Mouse (Mus musculus) kidney, adult 9 months (tissue): ENCODE results near the gene Myl6b.

Experiments used
- DNase-seq: peaks from one replicate; pipeline ENCODE4 v3.0.0; 2022

The Myl6b gene

GRCm38 (mm10) chr10:128492633-128493311 lies 5.7 kb downstream of the Myl6b start:
- DNase-seq = peak; percentile 79

DNA sequence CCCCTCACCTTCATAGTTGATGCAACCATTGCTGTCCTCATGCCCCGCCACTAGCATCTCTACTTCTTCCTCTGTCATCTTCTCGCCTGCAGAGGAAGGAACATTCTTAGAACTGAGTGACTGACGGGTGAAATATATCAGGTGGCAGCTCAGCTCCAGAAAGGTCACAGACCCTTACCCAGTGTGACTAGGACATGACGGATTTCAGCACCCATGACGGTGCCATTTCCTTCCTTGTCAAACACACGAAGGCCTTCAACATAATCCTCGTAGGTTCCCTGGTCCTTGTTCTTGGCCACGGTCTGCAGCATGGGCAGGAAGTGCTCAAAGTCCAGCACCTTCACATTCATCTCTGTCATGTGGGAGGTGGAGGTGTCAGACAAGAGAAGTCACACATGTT lies 6.4 kb downstream of the Myl6b start:
- DNase-seq = peak; percentile 40

GRCm38 (mm10) chr10:128491495-128491894 lies 7.0 kb downstream of the Myl6b start:
- DNase-seq = peak; percentile 65

- DNase-seq = no peak
Observed at GRCm38 (mm10) chr10:128490912-128491311, 7.6 kb downstream of the Myl6b start.

GRCm38 (mm10) chr10:128490232-128490631 lies 8.3 kb downstream of the Myl6b start:
- DNase-seq = no peak

DNA sequence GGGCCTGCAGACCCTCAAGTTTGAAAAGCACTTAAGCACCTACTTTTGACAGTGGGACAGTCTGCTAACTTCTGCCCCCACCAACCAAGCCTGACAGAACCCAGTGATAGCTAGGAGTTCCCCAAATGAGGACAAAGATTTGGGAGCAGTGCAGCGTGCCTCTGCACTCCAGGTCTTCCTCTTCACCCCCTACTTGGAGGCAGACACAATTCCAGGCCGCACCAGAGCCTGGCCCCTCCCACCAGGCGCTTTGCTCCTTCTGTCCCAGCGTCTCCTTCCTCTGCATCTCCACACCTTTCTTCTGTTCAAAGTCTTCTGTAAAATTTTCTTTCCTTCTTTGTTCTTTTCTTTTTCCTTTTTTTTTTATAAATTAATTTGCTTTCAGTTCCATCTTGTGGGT lies 8.7 kb downstream of the Myl6b start:
- no peak for DNase-seq

GRCm38 (mm10) chr10:128489380-128489779 lies 9.1 kb downstream of the Myl6b start:
- no peak for DNase-seq

DNA sequence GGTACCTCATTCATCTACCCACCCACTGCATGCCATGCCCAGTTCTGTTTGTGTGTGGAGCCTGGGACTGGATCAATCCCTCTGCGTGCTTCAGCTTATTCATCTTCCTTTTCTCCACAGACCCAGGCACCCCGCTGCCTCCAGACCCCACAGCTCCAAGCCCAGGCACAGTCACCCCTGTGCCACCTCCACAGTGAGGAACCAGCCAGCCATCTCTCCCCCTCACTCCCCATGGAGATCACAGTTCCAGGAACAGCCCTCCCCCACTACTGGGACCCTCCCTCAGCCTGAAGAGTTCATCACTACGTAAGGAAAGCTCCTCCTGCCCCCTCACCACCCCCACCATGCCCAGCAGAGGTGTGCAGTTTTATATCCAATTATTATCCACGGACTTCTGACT lies 9.7 kb downstream of the Myl6b start:
- DNase-seq = no peak

- no peak for DNase-seq
Observed at GRCm38 (mm10) chr10:128487861-128488712, 10.4 kb downstream of the Myl6b start.

GRCm38 (mm10) chr10:128486370-128486769 lies 12.1 kb downstream of the Myl6b start:
- no peak for DNase-seq

DNA sequence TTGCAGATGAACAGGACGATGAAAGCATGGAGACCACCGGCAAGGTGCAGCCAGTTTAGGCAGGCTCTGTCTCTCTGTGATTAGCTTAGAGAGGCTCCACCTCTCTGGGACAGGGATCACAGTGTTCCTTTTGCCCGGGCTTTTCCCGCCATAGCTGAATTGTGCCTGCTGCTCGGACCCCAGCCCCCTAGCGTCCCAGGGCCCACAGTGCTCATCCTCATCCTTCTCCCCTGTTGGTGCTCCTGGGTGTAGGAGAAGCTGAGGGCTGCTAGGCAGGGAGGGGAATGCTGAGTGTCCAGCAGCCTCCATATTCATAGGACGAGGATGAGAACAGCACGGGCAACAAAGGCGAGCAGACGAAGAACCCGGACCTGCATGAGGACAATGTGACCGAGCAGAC lies 24.1 kb downstream of the Myl6b start:
- no peak for DNase-seq

GRCm38 (mm10) chr10:128460270-128460630 lies 38.2 kb downstream of the Myl6b start:
- peak; percentile 20 for DNase-seq

DNA sequence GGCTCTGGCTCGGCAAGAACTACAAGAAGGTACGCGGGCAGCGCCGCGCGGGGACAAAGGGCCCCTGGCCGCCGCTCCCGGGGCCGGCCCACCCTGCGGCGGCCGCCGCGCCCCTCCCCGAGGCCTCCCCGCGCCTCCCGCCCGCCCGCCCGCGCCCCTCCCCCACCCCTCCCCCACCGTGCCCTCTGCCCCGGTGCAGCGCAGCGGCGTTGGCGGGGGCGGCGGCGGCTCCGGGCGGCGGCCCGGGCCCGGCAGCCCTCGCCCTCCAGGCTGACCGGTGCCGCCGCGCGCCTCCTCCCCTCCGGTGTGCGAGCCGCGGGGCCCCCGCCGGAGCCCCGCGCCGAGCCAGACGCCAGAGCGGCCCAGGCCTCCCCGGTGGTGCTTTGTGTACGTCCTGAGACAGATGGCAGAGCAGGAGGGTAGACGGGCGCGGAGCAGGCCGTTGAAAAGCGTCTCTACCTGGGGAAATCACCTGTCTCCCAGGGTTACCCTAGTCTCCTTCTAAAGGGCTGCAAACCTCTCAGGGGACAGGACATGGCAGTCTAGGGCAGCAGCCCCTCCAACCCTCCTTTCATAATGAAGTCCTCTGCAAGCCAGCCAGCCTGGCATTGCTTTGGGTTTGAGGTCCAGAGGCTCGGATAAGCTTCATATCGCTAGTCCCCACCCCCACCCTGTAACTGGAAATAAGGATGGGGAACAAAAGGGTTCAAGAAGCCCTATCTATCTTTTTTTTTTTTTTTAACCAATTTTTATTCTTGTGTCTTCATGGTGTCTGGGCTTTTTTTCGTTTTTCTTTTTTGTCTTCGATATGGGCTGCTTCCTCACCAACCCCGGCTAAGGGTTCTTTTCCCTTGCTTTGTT lies 38.8 kb downstream of the Myl6b start:
- DNase-seq = peak; percentile 45

GRCm38 (mm10) chr10:128458719-128459408 lies 39.6 kb downstream of the Myl6b start, which contains the start of gene Smarcc2:
Gene Smarcc2 (plus strand): TSS chr10:128459248.
- DNase-seq = peak; percentile 74

- DNase-seq = peak; percentile 90
Observed at GRCm38 (mm10) chr10:128458348-128458718, 40.2 kb downstream of the Myl6b start.

- DNase-seq = peak; percentile 57
Observed at GRCm38 (mm10) chr10:128457676-128458075, 40.8 kb downstream of the Myl6b start.

DNA sequence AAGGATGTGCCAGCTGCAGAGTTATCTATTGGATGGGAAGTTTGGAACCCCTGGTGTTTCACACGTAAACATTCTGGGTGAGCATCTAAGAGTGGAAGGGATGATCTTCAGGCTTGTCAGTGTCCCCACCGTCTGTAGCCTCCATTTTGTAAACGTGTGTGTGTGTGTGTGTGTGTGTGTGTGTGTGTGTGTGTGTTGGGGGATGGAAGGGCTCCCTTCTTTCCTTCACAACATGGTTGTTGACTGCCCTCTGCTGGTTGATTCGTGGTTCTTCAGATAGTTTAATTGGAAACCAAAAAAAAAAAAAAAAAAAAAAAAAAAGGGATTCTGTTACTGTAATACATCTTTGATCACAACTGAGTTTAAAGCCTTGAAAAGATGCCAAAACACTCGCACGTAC lies 43.2 kb downstream of the Myl6b start:
- peak; percentile 78 for DNase-seq

DNA sequence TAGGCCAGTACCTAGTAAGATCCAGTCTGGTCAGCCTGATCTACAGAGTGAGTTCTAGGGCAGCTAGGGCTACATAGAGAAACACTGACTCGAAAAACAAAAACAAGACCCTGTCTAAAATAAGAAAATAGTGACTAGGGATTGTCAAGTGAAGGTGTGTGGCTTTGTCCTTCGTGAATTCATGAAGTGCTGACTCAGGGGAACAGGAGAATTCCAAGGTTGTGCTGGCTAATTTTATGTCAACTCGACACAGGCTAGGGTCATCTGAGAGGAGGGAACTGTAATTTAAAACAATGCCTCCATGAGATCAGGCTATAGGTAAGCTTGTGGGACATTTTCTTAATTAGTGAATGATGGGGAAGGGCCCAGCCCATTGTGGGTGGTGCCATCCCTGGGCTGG lies 44.0 kb downstream of the Myl6b start:
- DNase-seq = no peak

- no peak for DNase-seq
Observed at GRCm38 (mm10) chr10:128451014-128451413, 47.5 kb downstream of the Myl6b start.

GRCm38 (mm10) chr10:128445407-128445806 lies 53.1 kb downstream of the Myl6b start:
- peak; percentile 26 for DNase-seq

DNA sequence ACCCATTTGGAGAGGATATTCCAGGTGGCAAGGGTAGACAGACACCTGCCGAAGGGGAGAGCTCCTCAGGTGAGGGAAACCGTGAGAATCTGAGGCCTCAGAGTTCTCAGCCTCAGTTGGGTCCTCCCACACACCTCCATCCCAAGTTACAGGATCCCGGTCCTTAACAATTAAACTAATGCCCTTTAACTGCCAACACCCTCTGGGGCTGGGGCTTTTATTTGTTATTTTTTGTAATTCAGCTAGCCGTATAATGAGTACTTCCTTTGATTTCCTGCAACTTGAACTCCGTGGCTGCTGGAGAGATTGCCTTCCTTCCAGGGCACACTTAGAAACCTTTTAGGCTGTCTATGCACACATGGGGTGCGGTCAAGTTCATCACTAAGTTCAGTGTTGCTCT lies 54.1 kb downstream of the Myl6b start:
- DNase-seq = no peak
